Mouse (Mus musculus) left cerebral cortex, adult 11 months (tissue): ENCODE results near the gene Rdh16.
A peak's percentile ranks its signal among the peaks of the same experiment; 100 is the strongest.
"Not testable (repeated sequence)": the region's sequence is repeated elsewhere in the genome, so short reads cannot be mapped to it uniquely, and the experiment has no call there.

Experiments used
- DNase-seq: peaks from one replicate; pipeline ENCODE4 v3.0.0; 2022; ENCODE audit warnings: low spot score

Gene Rdh16

GRCm38 (mm10) chr10:127834186-127834585 is 33.2 kb downstream of the Rdh16 start:
- not testable (repeated sequence) for DNase-seq

DNA sequence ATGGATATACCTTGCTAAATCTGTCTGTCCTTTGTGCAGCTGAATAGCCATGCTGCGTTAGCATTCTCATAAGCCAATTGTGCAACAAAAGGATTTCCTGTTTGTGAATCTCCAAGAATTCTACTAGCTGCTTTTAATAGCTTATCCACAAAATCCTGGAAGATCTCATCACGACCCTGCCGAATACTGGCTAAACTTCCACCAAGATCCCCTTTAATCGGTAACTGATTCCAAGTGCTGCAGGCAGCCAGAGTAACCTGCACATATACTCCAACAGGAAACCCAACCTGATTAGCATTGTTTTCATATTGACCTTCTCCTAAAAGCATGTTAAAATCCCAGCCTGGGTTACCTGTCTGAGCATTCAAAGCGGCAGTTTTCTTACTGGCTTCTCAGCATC is 34.3 kb downstream of the Rdh16 start:
- DNase-seq, result no peak

DNA sequence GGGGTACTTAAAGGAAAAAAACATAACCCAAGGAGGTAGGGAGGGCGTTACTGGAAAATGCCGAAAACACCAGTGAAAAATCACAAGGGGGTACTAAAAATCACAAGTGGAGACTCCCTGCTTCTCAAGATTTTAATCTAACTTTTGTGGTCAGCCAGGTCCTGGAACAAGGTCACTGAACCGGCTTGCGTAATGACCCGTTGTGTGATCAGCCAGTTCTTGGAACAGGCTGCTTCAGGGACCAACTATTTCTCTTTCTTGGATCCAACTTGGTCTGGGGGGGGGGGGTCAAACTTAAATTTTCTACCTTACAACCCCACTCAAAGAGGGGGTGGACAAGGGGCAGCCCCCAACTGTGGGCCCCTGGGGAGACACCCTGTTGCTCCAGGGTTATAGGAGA is 36.8 kb downstream of the Rdh16 start:
- DNase-seq, result not testable (repeated sequence)

- DNase-seq, result no peak
These were observed 37.6 kb downstream of the Rdh16 start for GRCm38 (mm10) chr10:127838539-127838938.

DNA sequence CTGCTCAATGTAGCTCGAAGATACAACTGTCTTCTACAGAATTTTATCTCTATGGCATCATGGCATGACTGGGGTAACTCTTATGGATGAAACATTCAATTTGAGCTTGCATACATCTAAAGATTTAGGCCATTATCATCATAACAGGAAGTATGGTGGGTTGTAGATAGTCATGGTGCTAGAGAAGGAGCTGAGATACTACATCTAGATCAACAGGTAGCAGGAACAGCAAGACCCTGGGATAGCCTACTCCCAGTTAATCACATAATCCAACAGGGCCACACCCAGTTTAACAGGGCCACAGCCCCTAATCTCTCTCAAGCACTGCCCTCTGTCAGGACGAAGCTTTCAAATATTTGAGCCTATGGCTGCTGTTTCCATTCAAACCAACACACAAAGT is 39.8 kb downstream of the Rdh16 start:
- no peak for DNase-seq

DNA sequence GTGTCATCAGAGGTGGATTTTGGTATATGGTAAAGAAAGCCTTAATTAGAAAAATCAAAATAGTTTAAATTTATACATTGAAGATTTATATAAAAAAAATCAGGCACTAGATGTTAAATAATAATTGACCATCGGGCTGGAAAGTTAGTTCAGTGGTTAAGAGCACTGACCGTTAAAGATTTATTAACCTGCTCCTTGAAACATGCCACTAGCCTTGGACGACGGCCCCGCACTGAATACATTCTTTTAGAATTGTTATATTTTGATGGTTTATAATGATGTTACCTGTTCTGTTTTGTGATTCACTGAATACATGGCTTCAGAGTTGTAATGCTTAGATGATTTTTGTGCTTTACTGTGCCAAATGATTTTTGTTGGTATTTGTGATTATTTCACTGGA is 45.0 kb downstream of the Rdh16 start:
- not testable (repeated sequence) for DNase-seq

DNA sequence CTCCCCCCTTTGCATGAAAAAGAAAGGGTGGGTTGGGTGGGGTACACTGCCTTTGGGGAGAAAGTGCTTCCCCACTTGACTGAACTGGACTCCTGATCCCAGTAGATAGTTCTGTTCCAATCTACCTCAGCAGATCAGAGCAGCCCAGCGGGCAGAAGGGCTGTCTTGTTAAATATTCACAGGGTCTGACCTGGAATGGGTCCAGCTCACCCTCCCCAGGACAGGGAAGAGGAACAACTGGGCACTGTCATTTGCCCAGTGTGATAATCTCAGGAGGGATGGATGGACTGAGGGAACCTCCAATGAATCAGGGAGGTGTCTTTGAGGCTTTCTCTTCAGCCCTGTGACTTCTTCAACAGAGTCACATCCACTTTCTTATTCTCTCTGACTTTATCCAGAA is 47.1 kb downstream of the Rdh16 start:
- DNase-seq, result no peak

DNA sequence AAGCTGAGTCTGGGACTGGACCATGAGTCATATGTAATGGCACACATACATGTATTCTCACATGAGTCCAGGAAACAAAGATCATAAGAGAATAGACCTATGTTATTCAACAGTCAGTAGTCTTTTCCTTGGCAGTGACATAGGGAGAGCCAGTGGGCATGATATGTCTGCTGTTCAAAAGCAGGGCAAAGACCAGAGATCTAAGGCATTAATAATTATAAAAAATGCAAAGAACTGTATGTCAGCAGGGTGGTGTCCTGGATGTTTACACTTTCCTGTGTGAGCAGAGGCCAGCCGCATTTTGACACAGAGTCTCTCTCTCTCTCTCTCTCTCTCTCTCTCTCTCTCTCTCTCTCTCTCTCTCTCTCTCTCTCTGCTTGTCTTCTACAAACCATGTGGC is 48.7 kb downstream of the Rdh16 start, which contains the start of gene Rdh19:
Rdh19 (plus strand) TSS at position 301 of the 400 bp plus-strand sequence.
- DNase-seq, result no peak

GRCm38 (mm10) chr10:127856376-127856775 is 55.4 kb downstream of the Rdh16 start:
- no peak for DNase-seq

GRCm38 (mm10) chr10:127864931-127865330 is 64.0 kb downstream of the Rdh16 start:
- no peak for DNase-seq

DNA sequence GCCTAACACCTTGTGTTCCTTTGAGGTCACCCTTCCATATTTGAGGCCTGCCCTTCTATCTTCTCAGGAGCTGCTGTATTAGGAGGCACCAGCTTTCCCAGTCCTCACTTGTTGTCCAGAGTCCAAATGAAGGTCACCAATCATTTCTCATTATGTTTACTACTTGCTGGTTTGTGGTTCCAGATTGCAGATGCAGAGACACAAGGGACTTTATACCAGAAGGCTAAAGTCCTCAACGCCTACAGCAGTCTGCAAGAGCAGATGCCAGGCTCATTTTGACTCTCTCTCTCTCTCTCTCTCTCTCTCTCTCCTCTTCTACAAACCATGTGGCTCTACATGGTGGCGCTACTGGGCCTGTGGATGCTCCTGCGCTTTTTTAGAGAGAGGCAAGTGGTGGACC is 65.3 kb downstream of the Rdh16 start, which contains the start of gene Rdh16f2:
Rdh16f2 (plus strand) TSS at position 243 of the 400 bp plus-strand sequence.
- no peak for DNase-seq

GRCm38 (mm10) chr10:127872484-127872883 is 71.5 kb downstream of the Rdh16 start:
- DNase-seq, result peak; percentile 4

DNA sequence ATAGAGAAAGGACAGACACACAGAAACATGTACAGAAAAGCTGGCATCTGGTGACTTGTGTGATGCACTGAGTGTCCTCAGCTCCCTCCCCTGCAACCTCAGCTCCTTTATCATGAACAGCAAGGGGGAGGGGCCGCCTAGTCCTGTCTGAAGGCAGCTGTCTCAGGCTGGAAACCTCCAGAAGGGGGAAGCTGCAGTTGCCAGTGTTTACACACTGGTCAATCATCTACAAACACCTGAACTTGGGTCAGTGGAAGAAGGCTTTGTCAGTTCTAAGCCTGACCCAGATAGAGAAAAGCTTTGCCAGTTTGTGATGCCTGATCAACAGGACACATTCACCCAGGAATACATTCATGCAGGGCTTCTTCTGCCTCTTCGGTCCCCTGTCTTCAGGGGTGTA is 76.7 kb downstream of the Rdh16 start:
- no peak for DNase-seq

DNA sequence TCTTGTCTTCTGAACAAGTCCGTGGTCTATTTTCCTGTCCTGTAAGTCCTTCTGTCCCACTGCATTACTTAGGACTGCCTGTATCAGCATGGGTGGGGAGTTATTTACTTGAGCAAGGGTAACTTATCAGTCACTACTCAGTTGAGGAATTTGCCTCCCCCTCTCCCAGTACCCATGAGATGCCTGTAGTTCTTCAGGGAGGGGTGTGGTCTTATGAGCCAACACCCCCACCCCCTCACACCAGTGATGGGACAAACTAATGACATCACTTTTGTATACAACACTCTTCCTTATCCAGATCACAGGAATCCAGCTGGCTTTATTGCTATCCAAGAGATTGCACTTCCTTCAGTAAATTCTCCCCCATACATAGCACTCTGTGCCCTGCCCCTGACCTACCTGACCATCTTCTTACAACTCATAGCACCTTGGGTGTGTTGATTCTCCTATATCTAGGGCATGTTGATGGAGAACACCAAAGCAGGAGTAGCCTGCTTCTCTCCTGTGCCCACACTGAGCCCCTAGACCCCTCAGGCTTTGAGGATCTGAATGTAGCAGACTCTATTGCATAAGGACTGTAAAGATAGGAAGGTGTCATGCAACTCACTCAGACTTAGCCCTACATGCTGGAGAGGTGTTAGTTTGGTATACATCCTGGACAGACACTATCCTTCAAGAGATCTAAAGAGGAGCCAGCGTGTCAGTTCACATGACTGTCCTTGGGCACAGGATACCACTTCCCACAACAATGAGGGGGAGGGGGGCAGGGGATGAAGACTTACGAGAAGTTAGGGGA is 77.5 kb downstream of the Rdh16 start:
- no peak for DNase-seq

DNA sequence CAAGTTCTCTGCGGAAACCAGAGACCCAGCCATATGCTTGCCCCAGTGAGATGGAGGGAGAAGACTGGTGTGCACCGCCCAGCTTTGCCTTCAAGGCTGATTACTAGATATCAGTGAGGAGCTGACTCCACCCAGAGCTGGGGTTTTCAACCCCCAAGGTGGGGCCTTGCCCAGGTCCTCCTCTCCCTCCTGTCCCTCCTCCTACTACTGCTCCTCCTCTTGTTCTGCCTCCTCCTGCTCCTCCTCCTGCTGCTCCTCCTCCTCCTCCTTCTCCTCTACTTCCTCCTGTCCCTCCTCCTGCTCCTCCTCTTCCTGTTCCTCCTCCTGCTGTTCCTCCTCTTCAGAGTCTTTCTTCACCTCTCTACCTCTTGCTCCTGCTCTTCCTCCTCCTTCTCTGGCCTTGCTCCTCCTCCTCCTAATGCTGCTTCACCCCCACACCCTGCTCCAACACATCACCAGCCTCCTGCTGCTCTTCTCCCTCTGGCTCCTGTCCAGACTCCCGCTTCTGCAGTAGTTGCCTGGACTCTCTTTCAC is 78.3 kb downstream of the Rdh16 start:
- no peak for DNase-seq

- DNase-seq, result no peak
These were observed 80.1 kb downstream of the Rdh16 start for GRCm38 (mm10) chr10:127881041-127881440.

DNA sequence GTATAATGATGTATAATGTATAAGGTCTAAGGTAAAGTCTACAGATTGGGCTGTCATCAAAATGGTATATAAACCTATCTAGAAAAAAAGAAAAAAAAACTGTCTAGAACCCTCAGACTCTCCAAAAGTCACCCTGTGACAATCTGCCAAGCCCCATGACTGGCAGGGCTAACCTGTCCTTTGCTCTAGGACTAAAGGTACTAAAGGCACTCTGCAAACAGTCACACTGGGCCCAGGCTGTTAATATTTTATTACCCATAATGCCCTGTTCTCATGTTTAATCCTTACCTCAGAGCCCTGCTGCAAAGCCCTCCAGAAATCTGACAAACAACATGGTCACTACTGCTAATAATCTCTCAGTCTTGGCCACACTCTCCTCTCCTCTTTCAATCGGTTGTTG is 85.6 kb downstream of the Rdh16 start:
- no peak for DNase-seq

- DNase-seq, result no peak
These were observed 86.0 kb downstream of the Rdh16 start for GRCm38 (mm10) chr10:127886971-127887370.

- no peak for DNase-seq
These were observed 87.7 kb downstream of the Rdh16 start, which contains the start of gene Rdh7 for GRCm38 (mm10) chr10:127888605-127889004. Gene Rdh7 (minus strand): TSS chr10:127888817.

- DNase-seq, result no peak
These were observed 90.5 kb downstream of the Rdh16 start for GRCm38 (mm10) chr10:127891481-127891880.

GRCm38 (mm10) chr10:127893163-127894022 is 92.4 kb downstream of the Rdh16 start:
- DNase-seq, result not testable (repeated sequence)
